Mouse (Mus musculus) erythroblast, embryonic 14.5 days (primary cell): ENCODE results near the gene Usf3.

Source experiments
- GATA1 ChIP-seq: IDR thresholded peaks from 2 replicates; pipeline ENCODE4 v1.6.1; 2012; ENCODE audit warnings: low read length, inconsistent platforms, mixed read lengths
- TAL1 ChIP-seq: IDR thresholded peaks from 3 replicates; pipeline ENCODE4 v1.6.1; 2012; ENCODE audit warnings: low read length, inconsistent platforms, mixed read lengths

DNA sequence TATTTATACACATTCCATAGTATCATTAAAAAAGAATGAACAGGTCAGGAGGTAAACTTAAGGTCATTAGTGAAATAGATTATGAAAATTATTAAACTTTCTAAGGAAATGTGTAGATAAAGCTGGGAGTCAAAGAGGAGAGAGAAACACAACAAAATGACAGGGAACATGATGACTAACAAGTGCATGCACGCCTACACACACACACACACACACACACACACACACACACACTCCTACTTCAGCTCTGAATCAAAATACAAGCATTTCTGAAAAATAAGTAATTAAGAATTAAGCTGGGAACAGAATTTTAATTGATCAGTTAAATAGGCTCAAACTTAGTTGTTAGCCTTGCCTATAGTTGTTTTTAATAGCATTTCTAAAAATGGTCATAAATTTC lies 48.3 kb upstream of the Usf3 start:
- no peak for TF ChIP-seq TAL1
- no peak for TF ChIP-seq GATA1
